Mouse (Mus musculus) left cerebral cortex, postnatal 14 days (tissue): ENCODE measurements at regions not wholly inside any gene's neighbourhood (a gene's known extent, or its start where the extent isn't known, plus 50 kb on each side); places are given as distances from the start of the nearest gene placed in this dataset.

Experiments
- DNase-seq, 2 experiments: peaks; one replicate each; pipeline ENCODE4 v3.0.0; 2021 to 2022; ENCODE audit warnings: low spot score in 2 of 2, mixed read lengths in 1 of 2
- intact Hi-C: fragments of 180-260 bp; cut with DNase I; formaldehyde crosslinking; loops from one replicate; pipeline ENCODE4 v1.15.1; 2025

- intact Hi-C loops = no loop called here
- no peak for DNase-seq
Observed at GRCm38 (mm10) chr5:42364116-42364515, 296.4 kb downstream of the Gm16223 start.

- DNase-seq = peak; percentile 5 to 29
- intact Hi-C loops = no loop called here
Observed at GRCm38 (mm10) chr5:42387959-42388358, 320.2 kb downstream of the Gm16223 start.

- intact Hi-C loops = no loop called here
- no peak for DNase-seq
Observed at GRCm38 (mm10) chr5:42396695-42397094, 328.9 kb downstream of the Gm16223 start.

GRCm38 (mm10) chr5:42409981-42410380, 342.2 kb downstream of the Gm16223 start:
- no peak for DNase-seq
- intact Hi-C loops = no loop called here

- DNase-seq = peak in 1 of 2 experiments; percentile 28
Observed at GRCm38 (mm10) chr5:42412296-42412695, 344.5 kb downstream of the Gm16223 start.

GRCm38 (mm10) chr5:42425902-42426301, 358.1 kb downstream of the Gm16223 start:
- intact Hi-C loops = no loop called here
- no peak for DNase-seq

More at GRCm38 (mm10) chr5:42412296-42412695, 344.5 kb downstream of the Gm16223 start:
- intact Hi-C loops = no loop called here

GRCm38 (mm10) chr5:42433147-42433546, 365.4 kb downstream of the Gm16223 start:
- peak in 1 of 2 experiments; percentile 3 for DNase-seq
- intact Hi-C loops = no loop called here

GRCm38 (mm10) chr5:42448644-42449043, 380.9 kb downstream of the Gm16223 start:
- intact Hi-C loops = no loop called here
- DNase-seq = no peak

- no peak for DNase-seq
- intact Hi-C loops = no loop called here
Observed at GRCm38 (mm10) chr5:42449581-42449980, 381.8 kb downstream of the Gm16223 start.

GRCm38 (mm10) chr5:42453707-42454106, 385.9 kb downstream of the Gm16223 start:
- DNase-seq = no peak
- intact Hi-C loops = no loop called here

GRCm38 (mm10) chr5:42461195-42461594, 393.4 kb downstream of the Gm16223 start:
- intact Hi-C loops = no loop called here

GRCm38 (mm10) chr5:42464814-42465213, 397.1 kb downstream of the Gm16223 start:
- intact Hi-C loops = no loop called here
- no peak for DNase-seq

More at GRCm38 (mm10) chr5:42461195-42461594, 393.4 kb downstream of the Gm16223 start:
- no peak for DNase-seq

- no peak for DNase-seq
- intact Hi-C loops = no loop called here
Observed at GRCm38 (mm10) chr5:42473493-42473892, 405.7 kb downstream of the Gm16223 start.

GRCm38 (mm10) chr5:42502124-42502801, 434.5 kb downstream of the Gm16223 start:
- DNase-seq = no peak
- intact Hi-C loops = no loop called here

- DNase-seq = no peak
- intact Hi-C loops = no loop called here
Observed at GRCm38 (mm10) chr5:42502802-42503136, 435.0 kb downstream of the Gm16223 start.

- intact Hi-C loops = no loop called here
- DNase-seq = no peak
Observed at GRCm38 (mm10) chr5:42509200-42509599, 441.4 kb downstream of the Gm16223 start.

- no peak for DNase-seq
- intact Hi-C loops = no loop called here
Observed at GRCm38 (mm10) chr5:42523116-42524113, 455.7 kb downstream of the Gm16223 start.

- no peak for DNase-seq
- intact Hi-C loops = no loop called here
Observed at GRCm38 (mm10) chr5:42525431-42525830, 457.7 kb downstream of the Gm16223 start.

- DNase-seq = no peak
- intact Hi-C loops = no loop called here
Observed at GRCm38 (mm10) chr5:42560537-42560936, 492.8 kb downstream of the Gm16223 start.

- intact Hi-C loops = no loop called here
- no peak for DNase-seq
Observed at GRCm38 (mm10) chr5:42563406-42563805, 495.6 kb downstream of the Gm16223 start.
